Comparison of ENCODE assay signal across 8 mouse cellular contexts in genomic region chr9:48836566-48836930, GRCm38 (mm10). TPM values are rescaled to one million over a fixed set of nuclear protein-coding genes. Genes with fewer than 3 reads are reported as not detected.
A peak's percentile ranks its signal among the peaks of the same experiment; 100 is the strongest.
DNase-seq lines count a peak whose midpoint lies in the region; ATAC-seq and TF ChIP-seq lines count a peak whose summit lies in the region.

No protein-coding gene starts in this region.

- ATAC-seq in heart, embryonic 13.5 days (ENCODE audit: extremely low read depth, insufficient number of reproducible peaks, low FRiP score, low TSS enrichment), result 0 out of 2 replicates have a peak, but pooled peaks have one; percentile 1
- ATAC-seq in forebrain, embryonic 16.5 days, result no peak
- no peak for ATAC-seq in liver, embryonic 15.5 days (ENCODE audit: insufficient read depth)

- H3K27ac ChIP-seq in heart, embryonic 13.5 days (replicated peaks), result no peak overlapping the region
- H3K27ac ChIP-seq in ES-E14 (ENCODE audit: insufficient read depth, low read depth, low read length, poor library complexity, severe bottlenecking), result no peak overlapping the region
- no peak overlapping the region for H3K27ac ChIP-seq in forebrain, embryonic 16.5 days (ENCODE audit: low read length)
- no peak overlapping the region for H3K27ac ChIP-seq in liver, embryonic 15.5 days (replicated peaks)

- H3K9ac ChIP-seq in heart, embryonic 13.5 days, result peak overlapping the region; percentile 84
- H3K9ac ChIP-seq in ES-E14 (ENCODE audit: insufficient read depth, low read depth, low read length, poor library complexity, severe bottlenecking), result peak overlapping the region; percentile 18; the same call in 1 of the 2 replicates
- H3K9ac ChIP-seq in forebrain, embryonic 16.5 days (replicated peaks; ENCODE audit: low read depth, low read length), result peak overlapping the region; percentile 65
- H3K9ac ChIP-seq in liver, embryonic 15.5 days, result no peak overlapping the region

- no peaks in the 10 kb centered on the region for H3K36me3 ChIP-seq in heart, embryonic 13.5 days
- H3K36me3 ChIP-seq in ES-E14 (ENCODE audit: control insufficient read depth, insufficient read depth, low read length, poor library complexity, severe bottlenecking), result no peaks in the 10 kb centered on the region
- no peaks in the 10 kb centered on the region for H3K36me3 ChIP-seq in forebrain, embryonic 16.5 days (ENCODE audit: control insufficient read depth, insufficient read depth)
- no peaks in the 10 kb centered on the region for H3K36me3 ChIP-seq in liver, embryonic 15.5 days (replicated peaks)

- in situ Hi-C loops in ES-E14 (cut with MboI; ENCODE audit: low sequenced_read_pairs in 2 of 2, unreplicated experiment in 2 of 2), result no loop called here

- peak overlapping the region; percentile 99 for H3K4me2 ChIP-seq in heart, embryonic 13.5 days
- H3K4me2 ChIP-seq in forebrain, embryonic 16.5 days (ENCODE audit: low read length), result peak overlapping the region; percentile 99
- peak overlapping the region; percentile 74 for H3K4me2 ChIP-seq in liver, embryonic 15.5 days

- peaks cover 40% of the 10 kb centered on the region for H3K4me1 ChIP-seq in heart, embryonic 13.5 days
- no peaks in the 10 kb centered on the region; a peak in 1 of 4 replicates for H3K4me1 ChIP-seq in ES-E14 (ENCODE audit: control insufficient read depth in 2 of 2, insufficient read depth in 2 of 2, low read length in 2 of 2, poor library complexity in 1 of 2)
- H3K4me1 ChIP-seq in forebrain, embryonic 16.5 days (replicated peaks; ENCODE audit: control insufficient read depth, insufficient read depth, low read length), result peaks cover 27% of the 10 kb centered on the region
- peaks cover 23% of the 10 kb centered on the region for H3K4me1 ChIP-seq in liver, embryonic 15.5 days (replicated peaks)

- H3K4me3 ChIP-seq in heart, embryonic 13.5 days, result peak overlapping the region; percentile 64
- H3K4me3 ChIP-seq in ES-E14 (ENCODE audit: insufficient read depth in 1 of 2, low read depth in 1 of 2, low read length in 2 of 2, poor library complexity in 1 of 2, severe bottlenecking in 1 of 2), result peak overlapping the region; percentile 74 to 76
- H3K4me3 ChIP-seq in forebrain, embryonic 16.5 days (replicated peaks; ENCODE audit: low read length), result peak overlapping the region; percentile 66
- peak overlapping the region; percentile 53 for H3K4me3 ChIP-seq in liver, embryonic 15.5 days (replicated peaks)

- H3K9me3 ChIP-seq in heart, embryonic 13.5 days, result no peaks in the 10 kb centered on the region
- H3K9me3 ChIP-seq in ES-E14 (ENCODE audit: control insufficient read depth, insufficient read depth, low read depth, low read length), result no peaks in the 10 kb centered on the region
- no peaks in the 10 kb centered on the region for H3K9me3 ChIP-seq in forebrain, embryonic 16.5 days (ENCODE audit: control insufficient read depth, low read length)
- no peaks in the 10 kb centered on the region for H3K9me3 ChIP-seq in liver, embryonic 15.5 days (replicated peaks)

- no peak for DNase-seq in heart, adult 9 months (ENCODE audit: low spot score in 2 of 2)
- no peak for DNase-seq in ES-E14 (ENCODE audit: low read depth, low spot score)
- no peak for DNase-seq in urinary bladder, postnatal 14 days (ENCODE audit: low spot score)
- no peak for DNase-seq in B cell, adult 2 months
- no peak for DNase-seq in natural killer cell, adult 2 months (ENCODE audit: low spot score in 2 of 2)

- peaks cover 88% of the 10 kb centered on the region for H3K27me3 ChIP-seq in heart, embryonic 13.5 days (replicated peaks)
- peaks cover 31% of the 10 kb centered on the region for H3K27me3 ChIP-seq in forebrain, embryonic 16.5 days (replicated peaks; ENCODE audit: control insufficient read depth, insufficient read depth, low read length)
- H3K27me3 ChIP-seq in liver, embryonic 15.5 days, result peaks cover 97% of the 10 kb centered on the region

- 1% methylated on average over 12 of the region's 12 CpGs for WGBS in heart, embryonic 13.5 days
- under 1% methylated on average over 12 of the region's 12 CpGs for WGBS in forebrain, embryonic 16.5 days
- 1% methylated on average over 12 of the region's 12 CpGs for WGBS in liver, embryonic 15.5 days (ENCODE audit: insufficient replicate concordance)

TF ChIP-seq in ES-E14, 5 proteins besides CTCF, POLR2A, EP300 and RAD21:
- TF ChIP-seq CHD2 (IDR thresholded peaks at IDR 0.05; ENCODE audit: low read depth, low read length) (no peak), ZC3H11A (IDR thresholded peaks at IDR 0.05; ENCODE audit: borderline replicate concordance, low read depth, low read length) (no peak), HCFC1 (IDR thresholded peaks at IDR 0.05; ENCODE audit: borderline replicate concordance, insufficient read depth, low read length) (no peak), MAFK (IDR thresholded peaks at IDR 0.05; ENCODE audit: insufficient read depth, low read depth, low read length) (no peak), ZNF384 (IDR thresholded peaks at IDR 0.05; ENCODE audit: low read depth, low read length) (no peak)

RNA-seq across cellular contexts. Expression of gene Zbtb16, which starts 0.5 kb away (rescaled TPM):
- polyA plus RNA-seq in heart, embryonic 13.5 days (2015; fragmentation: Nextera tagmentation; extraction: Ambion mirVana), result 1.1 TPM in 2 replicates
- total RNA-seq in ES-E14 (2012; rRNA removed), result 0.26 and 0.36 TPM in 2 replicates
- polyA plus RNA-seq in forebrain, embryonic 16.5 days (2015; fragmentation: Nextera tagmentation; extraction: Ambion mirVana), result 5.1 and 6.1 TPM in 2 replicates
- polyA plus RNA-seq in liver, embryonic 15.5 days (2015; fragmentation: Nextera tagmentation; extraction: Ambion mirVana), result 0.54 and 0.98 TPM in 2 replicates
